Mouse (Mus musculus) urinary bladder, adult 18-20 months (tissue): ENCODE data around the gene Nwd2.

Source experiments
- DNase-seq, 2 experiments: peaks; one replicate each; pipeline ENCODE4 v3.0.0; 2022; ENCODE audit warnings: low spot score in 2 of 2, mixed read lengths in 2 of 2

Gene Nwd2

DNA sequence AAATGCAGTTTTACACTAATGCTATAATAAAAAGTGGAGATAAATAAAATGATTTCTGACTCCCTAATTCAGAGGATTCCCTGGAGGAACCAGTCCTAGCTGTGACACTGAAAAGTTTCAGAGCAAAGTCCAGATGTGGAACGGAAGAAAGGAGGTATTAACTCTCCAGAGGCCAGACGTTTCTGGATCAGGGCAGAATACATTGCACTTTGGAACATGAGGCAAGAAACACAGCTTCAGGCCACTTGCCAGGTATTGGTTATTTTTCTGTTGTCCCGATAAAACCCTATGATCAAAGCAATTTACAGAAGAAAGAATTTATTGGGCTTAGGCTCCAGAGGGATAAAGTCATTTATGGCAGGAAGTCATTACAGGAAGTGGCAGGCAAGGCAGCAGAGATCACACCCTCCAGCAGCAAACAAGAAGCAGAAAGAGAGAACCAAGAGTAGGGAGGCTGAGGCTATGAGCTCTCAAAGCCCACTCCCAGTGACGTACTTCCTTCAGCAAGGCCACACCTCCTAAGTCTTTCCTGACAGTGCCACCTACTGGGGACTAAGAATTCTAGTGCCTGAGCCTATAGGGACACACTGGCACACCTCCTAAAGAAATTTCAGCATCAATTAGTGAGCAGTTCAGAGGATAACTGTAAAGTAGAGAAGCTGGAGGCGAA lies 106.3 kb downstream of the Nwd2 start:
- DNase-seq = no peak

DNA sequence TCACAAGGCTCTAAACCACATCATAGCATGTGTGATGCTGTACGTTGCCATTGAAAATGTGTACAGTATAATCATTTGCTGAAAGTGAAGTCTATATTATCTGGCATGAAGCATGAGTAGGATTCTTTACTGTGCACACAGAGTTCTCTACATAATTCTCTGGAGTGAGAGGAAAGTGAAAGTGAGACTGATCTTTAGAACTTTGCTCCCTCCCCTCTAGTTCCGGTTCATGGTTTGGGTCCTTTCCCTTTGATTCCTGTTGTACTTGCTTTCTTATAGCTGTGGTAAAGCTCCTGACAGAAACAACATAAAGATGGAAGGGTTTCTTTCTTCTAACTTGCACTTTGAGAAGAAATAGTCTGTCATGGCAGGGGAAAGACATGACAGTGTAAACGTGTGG lies 107.0 kb downstream of the Nwd2 start:
- DNase-seq = no peak

DNA sequence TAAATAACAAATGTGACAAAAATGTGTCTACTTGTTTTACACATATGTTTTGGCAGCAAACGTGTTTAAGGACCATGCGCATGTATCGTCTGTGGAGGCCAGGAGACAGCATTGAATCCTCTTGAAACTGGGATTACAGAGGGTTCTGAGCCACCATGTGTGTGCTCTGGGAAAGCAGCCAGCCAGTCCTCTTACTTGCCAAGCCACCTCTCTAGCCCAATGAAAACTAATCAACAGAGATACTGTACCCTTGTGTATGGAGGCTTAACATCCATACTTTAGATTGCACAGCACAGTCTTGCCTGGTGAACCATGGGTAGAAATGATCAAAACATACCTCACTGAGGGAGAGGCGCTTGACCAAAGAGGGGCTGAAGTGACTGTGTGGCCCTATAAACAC lies 117.0 kb downstream of the Nwd2 start:
- no peak for DNase-seq

DNA sequence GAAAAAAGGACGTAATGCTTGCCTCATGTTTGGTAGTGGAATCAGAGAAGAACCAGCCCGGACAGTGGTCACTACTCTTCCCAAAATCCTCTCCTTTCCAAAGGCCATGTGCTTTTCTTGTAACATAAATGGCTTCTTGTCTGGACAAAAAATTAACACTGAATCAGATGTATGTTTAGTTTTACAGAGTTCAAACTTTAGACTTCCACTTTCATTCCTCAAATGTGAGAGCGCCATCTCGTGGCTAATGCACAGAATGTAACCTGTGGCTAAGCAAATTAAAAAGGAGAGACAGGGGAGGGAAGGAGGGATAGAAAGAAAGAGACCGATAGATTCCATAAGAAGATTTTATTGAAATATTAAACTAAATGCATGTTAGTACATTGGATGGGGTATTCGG lies 117.8 kb downstream of the Nwd2 start:
- DNase-seq = peak; percentile 13 to 30

DNA sequence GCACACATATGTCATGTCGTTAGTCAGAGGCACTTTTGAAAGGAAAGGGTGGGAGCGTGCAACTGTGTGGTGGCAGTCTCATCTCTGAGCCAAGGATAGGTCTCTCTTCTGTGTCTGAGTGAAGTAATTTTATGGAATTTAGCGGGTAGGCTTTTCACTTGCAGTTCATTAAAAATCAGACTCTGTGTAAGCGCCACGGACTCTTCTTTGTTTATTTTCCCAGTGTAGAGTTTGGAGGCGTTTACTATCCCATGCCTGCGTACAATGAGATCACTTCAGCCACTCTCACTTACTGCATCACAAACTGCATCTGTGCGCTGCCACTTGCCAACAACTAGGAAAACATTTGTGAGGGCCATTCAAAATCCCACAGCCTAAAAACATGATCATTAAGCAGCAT lies 118.6 kb downstream of the Nwd2 start:
- DNase-seq = no peak

DNA sequence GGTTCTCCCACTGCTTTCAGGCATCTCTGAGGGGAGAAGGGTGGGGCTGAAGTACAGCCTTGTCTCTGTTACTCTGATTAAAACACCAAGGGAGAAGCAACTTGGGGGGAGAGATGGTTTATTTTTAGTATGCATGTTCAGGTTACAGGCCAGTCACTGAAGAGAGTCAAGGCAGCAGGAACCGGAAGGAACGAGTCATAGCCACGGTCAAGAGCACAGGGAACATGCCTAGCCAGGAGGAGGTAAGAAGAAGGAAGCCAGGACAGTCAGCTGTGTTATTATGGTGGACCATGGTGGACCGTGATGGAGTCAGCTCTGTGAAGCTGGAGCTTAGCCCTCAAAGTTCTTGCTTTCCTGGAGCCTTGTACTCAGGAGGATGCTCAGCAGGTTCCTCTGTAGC lies 119.3 kb downstream of the Nwd2 start:
- DNase-seq = no peak

DNA sequence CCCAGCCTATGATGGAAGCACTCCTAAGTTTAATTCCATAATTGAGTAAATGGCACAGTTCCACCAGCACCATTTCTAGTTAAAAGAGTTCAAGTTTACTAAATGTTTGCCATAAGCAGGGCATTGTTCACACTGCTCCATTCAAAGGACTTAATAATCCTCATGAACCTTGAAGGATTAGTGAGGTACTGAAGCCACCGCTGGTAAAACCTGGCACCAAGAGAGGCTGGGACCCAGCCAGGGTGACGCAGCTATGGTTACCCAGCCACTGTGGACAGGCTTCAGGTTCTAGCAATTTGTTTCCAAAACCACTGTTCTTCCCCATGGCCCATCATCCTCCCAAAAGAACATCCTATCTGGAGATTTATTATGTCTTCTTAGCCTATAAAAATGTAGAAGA lies 124.1 kb downstream of the Nwd2 start:
- DNase-seq = no peak

DNA sequence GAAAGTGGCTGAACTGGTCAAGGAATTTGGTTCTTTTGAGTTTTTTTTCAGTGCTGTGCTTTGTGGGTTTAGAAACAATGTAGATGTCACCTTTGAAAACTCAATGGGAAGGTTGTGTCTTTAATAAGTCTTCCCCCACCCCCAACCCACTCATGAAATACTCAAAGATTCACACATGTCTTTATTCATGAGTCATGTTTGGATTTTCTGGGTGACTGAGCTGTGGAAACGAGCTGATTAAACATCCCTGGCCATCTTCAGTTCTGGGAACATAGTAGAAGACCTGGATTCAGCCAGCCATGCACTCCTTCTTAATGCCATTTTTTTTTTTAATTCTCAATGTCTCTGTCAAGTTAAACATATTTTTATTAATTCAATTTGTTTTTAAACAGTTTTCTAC lies 124.7 kb downstream of the Nwd2 start:
- DNase-seq = no peak

DNA sequence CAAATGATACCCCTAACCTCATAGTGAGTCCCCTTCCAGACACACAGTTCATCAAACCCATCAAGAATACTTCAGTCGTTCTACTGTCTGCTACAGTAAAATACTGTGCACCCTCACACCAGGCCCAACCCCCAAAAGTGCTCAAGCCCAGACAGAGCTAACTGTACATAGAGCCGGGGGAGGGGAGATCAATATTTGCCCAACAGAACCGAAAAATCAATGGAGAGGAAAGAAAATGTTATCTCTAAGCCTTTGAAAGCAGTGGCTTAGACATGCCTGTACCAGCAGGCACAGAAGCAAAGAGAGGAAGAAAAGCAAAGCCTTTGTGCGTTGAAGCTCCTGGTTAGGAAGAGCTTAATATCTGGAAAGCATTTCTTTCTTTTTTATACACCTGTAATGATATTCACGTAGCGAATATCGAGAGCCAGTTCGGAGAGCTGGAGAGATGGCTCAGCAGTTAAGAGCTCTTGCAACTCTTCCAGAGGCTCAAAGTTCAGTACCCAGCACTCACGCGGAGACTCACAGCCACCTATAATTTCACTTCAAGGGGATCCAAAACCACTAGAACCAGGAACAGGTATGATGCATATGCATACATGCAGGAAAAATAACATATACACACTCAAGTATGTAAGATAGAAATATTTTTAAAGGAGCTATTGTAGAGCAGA lies 139.4 kb downstream of the Nwd2 start:
- no peak for DNase-seq

DNA sequence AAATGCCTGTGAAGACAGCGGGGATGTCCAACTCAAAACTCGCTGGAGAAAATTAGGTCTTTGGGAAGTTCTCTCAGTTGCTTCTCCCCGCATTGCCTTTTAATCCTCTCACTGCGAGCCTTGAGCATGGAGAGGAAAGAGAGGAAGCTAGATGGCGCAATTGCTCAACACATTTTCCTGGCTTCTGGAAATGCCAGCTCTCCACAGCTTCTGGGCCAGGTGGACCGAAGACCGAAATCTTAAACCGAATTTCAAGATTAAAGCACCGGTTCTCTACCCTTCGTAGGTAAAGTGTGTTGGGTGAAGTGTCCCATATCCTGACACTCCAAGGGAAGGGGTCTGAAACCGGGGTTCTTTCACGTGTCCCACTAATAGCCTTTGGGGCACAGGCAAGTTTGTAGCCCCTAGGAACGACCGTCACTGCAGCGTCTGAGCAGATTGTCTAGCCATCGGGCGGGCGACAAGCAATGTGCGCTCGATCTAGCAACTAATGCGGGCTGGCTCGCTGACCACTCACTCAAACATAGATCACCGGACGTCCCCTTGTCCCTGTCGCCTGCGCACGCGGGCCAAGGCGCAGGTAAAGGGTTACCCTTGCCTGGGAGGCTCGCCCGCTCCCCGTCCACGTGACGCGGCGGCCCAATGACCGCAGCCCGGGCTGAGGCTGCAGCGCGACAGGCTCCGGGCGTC lies 163.1 kb downstream of the Nwd2 start, which contains the start of gene 0610040J01Rik:
Gene 0610040J01Rik (plus strand): TSS at position 545 of the 690 bp plus-strand sequence.
- DNase-seq = peak; percentile 62 to 73

DNA sequence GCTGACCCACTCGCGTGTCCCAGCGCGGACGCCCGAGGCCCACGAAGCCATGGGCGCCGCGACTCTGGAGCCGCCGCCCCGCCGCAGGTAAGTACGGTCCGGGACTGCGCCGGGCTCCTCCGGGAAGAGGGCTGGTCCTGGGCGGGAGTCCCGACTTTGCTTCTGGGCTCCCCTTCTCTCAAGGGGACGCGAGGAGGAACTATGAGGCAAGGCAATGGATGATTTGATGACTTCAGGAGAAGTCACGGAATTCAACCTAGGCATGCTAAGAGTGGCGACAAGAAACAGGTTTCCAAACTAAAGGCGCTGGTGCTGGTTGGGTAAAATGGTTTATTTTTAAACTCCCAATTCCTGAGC lies 163.6 kb downstream of the Nwd2 start:
- no peak for DNase-seq

DNA sequence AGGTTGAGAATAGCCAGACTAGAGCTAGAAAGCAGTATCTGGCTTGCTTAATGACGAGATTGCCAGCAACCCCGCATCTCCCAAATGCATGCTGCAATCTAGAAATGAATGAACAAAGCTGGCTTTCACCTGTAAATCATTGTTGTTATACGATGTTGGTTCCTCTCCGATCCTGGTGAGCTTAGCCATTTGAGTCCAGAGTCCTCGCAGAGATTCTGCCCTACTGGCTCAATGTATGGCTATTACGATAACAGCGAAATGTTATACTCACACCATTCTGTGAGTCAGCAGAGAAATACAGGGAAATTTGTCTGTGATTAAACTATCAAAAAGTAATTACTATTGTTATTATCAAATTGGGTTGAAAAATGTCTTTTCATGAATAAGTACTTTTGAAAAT lies 167.7 kb downstream of the Nwd2 start:
- no peak for DNase-seq

DNA sequence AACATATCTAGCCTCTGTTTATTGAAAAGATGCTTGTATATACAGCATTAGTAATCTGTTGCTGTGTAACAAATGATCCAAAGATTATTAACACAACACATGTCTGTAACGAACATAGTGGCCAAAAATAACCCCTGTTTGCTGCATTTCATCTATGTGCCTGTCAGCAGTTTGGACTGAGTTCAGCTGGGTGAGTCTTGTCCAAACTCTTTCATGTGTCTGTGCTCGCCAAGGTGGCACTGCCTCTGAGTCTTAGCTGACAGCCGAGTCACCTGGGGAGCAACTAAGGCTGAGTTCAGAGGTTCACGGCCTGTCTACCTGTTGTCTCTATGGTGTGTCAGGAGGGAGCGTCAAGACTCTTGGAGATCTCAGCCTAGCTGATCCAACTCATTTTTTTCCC lies 168.4 kb downstream of the Nwd2 start:
- no peak for DNase-seq

DNA sequence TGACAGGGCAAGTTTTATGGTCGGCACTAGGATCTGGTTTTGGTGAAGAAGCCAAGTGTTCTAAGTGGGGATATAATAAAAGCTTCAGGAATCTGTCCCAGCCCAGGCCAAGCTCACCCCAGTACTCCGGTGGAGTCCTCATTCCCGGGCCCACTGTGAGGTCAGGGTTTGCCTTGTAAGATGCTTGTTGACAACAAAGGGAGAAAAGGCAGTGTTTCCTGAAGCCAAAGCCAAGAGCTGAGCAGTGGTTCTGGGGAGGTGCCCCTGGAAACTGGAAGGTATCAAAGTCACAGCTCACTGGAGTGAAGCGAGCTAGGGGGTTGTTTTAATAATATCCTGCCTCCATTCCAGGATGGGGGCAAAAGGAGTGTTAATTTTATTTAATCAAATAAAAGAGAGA lies 170.1 kb downstream of the Nwd2 start:
- DNase-seq = no peak

DNA sequence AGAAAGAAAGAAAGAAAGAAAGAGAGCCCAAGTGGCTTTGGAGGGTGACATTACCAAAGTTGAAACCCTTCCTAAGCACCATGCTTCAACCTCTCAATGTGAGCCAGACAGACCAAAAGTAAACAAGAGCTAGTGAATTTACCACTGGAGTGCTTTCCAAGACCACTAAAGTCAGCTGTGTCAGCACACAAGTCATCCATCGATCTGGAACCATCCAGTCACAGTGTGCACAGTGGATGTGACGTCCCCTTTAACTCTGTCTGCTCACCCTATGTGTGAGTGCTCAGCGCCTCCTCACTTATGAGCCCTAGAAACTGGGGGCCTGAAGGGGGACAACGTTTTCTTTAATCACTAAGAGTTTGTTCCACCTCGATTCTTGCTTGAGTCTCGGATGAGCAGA lies 170.6 kb downstream of the Nwd2 start:
- DNase-seq = no peak

DNA sequence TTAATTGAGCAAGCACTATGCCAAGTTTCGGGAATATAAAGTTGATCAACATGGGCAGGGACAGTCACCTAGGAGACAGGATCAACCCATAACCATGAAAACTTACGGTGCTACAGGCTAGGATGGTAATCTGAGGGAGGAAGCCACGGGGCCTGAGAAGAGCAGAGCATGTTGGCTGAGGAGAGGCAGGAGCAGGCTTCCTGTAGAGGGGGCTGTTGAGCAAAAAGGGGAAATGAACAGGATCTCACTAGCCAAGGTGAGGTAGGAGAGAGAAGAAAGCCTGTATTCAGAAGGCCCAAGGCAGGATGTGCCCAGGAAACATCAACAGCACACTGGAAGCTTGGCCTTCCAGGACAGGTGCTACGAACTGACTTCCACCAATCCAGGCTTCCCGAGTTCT lies 172.3 kb downstream of the Nwd2 start:
- DNase-seq = no peak

DNA sequence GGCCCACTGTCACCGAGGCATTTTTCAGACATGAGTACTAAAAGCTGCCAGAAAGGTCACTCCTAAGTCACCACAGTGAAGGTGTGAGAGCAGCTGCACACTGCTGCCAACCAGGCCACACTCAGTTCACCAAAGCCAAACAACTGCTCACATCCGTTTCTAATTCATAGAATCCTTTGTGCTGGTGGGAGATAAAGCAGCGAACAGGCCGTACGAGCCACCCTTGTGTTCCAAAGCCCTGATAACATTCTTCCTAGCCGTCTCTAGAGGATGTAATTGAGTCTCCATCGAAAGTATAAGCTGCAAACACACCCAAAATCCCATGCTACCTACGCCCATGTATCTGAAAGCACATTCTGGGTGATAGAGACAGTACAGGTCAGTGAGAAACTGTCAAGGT lies 173.0 kb downstream of the Nwd2 start:
- DNase-seq = no peak

DNA sequence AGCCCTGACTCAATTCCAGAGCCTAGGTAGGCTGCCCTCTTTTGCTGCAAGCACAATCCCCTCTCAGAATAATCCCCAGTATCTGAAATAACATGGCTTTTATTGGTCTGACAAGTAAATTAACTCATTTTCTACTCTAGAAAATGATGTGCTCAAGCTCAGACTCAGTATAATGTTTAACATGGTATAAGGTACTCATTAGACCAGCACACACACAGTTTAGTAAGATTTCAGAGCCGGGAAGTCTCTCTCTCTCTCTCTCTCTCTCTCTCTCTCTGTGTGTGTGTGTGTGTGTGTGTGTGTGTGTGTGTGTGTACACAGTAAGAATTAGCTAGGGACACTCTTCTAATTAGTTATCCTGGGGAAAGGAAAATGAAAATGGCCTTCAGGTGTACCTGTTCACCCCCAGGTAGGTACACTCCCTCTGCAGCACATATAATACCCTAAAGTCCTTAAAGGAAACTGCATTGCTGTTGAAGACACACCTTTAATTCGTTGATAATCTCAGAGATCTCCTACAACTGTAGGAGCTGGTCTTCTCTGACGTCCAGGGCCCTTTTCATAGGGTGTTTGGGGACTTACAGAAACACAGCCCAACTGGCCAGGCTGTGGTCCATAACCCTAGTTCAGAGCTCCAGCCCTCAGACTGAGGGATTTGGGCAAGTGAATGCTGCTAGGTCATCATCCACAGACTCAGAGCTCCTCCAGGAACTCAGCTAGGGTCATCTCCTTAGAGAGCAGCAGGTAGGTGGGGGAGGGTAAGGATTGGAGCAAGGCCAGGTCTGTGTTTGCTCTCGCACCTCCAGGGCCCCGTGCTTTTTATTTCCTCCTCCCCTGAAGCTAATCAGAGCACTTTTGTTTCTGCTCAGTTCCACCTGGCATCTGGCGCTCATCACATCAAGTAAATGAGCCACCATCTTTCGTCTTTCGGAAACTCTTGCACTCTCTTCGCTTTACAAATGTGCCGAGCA lies 174.7 kb downstream of the Nwd2 start:
- DNase-seq = peak in 1 of 2 experiments; percentile 49

DNA sequence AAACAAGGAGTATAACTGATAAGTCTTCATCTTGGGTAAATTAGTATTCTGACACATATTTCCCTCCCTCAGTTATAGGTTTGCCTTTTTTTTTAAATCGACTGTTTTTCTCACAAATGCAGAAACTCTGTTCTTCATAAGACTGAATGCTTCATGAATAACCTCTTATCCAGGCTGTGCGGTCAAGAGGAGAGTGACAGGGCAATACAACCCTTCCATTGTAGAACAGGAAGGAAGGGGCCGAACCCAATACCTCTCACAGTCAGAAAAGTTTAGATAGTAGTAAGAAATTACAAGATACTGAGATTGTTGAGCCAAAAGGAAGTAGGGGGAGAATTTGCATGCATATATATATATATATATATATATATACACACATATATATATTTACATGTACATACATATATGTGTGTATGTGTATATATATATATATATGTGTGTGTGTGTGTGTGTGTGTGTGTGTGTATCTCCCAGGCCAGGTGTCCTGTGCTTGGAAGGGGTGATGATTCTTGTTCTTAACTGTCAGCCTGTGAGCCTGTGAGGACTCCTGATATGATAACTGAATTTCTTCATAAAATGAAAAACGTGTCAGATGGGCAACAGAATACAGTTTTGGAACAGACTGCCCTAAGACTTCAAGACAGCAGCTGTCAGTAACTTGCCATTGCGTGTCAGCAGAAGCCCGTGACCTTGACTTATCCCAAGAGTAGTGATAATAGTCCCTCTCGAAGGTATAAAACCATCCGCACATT lies 175.9 kb downstream of the Nwd2 start:
- no peak for DNase-seq

DNA sequence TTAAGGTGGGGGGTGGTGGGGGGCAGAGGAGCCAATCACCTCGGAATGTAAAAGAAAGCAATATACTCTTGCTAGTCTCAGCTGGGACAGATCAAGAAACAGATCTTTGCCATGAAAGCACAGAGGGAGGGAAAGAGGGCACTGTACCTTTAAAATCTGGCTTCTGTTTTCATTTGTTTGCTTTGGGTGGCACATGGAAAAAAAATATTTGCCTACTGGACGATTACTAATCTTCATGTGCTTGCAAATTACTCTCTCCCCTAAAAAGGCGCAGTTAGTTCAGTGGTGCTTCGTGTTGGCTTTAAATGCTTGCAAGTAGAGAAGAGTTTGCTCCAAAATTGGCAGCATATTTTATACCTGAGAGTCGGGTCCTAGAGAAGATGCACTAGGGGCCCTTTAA lies 177.0 kb downstream of the Nwd2 start:
- no peak for DNase-seq

DNA sequence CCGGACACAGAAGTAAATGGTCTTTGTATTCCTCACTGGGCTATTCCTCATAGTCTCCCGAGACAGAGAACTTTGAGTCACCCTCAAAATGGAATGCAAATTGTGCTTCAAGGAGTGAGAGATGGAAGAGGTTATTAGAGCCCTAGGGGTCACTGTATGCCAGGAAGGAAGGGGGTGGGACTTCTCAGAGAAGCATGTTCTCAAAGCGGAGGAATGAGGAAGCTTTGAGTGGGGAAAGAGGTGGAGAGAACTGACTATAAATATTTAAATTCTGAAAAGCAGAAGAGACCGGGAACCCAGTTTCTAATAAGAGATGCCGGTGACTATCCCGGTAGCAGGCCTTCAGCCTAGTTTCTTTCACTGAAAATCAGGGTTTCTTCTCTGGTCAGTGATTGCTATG lies 178.1 kb downstream of the Nwd2 start:
- no peak for DNase-seq
